Mouse (Mus musculus) left cerebral cortex, adult 11 months (tissue): Measurements from ENCODE around the gene Nsun7.
"Not testable (repeated sequence)": the region's sequence is repeated elsewhere in the genome, so short reads cannot be mapped to it uniquely, and the experiment has no call there.

Experiments
- DNase-seq: peaks from one replicate; pipeline ENCODE4 v3.0.0; 2022; ENCODE audit warnings: low spot score

Nsun7 gene

GRCm38 (mm10) chr5:66259756-66260448 is at the start of gene Nsun7:
Gene Nsun7, plus strand, starts transcription at chr5:66259897.
- peak; percentile 45 for DNase-seq

GRCm38 (mm10) chr5:66214395-66214935 is 45.2 kb upstream of the Nsun7 start:
- DNase-seq: no peak

GRCm38 (mm10) chr5:66215569-66216277 is 44.0 kb upstream of the Nsun7 start:
- no peak for DNase-seq

- no peak for DNase-seq
Observed at GRCm38 (mm10) chr5:66219692-66220091, 40.0 kb upstream of the Nsun7 start.

GRCm38 (mm10) chr5:66220620-66221019 is 39.1 kb upstream of the Nsun7 start:
- DNase-seq: no peak

- DNase-seq: no peak
Observed at GRCm38 (mm10) chr5:66222916-66223315, 36.8 kb upstream of the Nsun7 start.

- DNase-seq: no peak
Observed at GRCm38 (mm10) chr5:66226526-66226925, 33.2 kb upstream of the Nsun7 start.

- no peak for DNase-seq
Observed at GRCm38 (mm10) chr5:66231660-66232269, 27.9 kb upstream of the Nsun7 start.

- DNase-seq: no peak
Observed at GRCm38 (mm10) chr5:66232456-66232855, 27.2 kb upstream of the Nsun7 start.

GRCm38 (mm10) chr5:66241894-66242293 is 17.8 kb upstream of the Nsun7 start:
- DNase-seq: no peak

- DNase-seq: no peak
Observed at GRCm38 (mm10) chr5:66243467-66243866, 16.2 kb upstream of the Nsun7 start.

GRCm38 (mm10) chr5:66244043-66244660 is 15.5 kb upstream of the Nsun7 start:
- DNase-seq: no peak

GRCm38 (mm10) chr5:66245958-66246497 is 13.7 kb upstream of the Nsun7 start:
- no peak for DNase-seq

GRCm38 (mm10) chr5:66253219-66253618 is 6.5 kb upstream of the Nsun7 start:
- DNase-seq: no peak

GRCm38 (mm10) chr5:66255044-66255443 is 4.7 kb upstream of the Nsun7 start:
- DNase-seq: no peak

- DNase-seq: no peak
Observed at GRCm38 (mm10) chr5:66259000-66259399, 697 bp upstream of the Nsun7 start.

- not testable (repeated sequence) for DNase-seq
Observed at GRCm38 (mm10) chr5:66259431-66259755, 304 bp upstream of the Nsun7 start.

GRCm38 (mm10) chr5:66262475-66262874 is 2.8 kb downstream of the Nsun7 start:
- DNase-seq: no peak

GRCm38 (mm10) chr5:66263398-66263797 is 3.7 kb downstream of the Nsun7 start:
- DNase-seq: no peak

GRCm38 (mm10) chr5:66269616-66270015 is 9.9 kb downstream of the Nsun7 start:
- DNase-seq: no peak

- DNase-seq: no peak
Observed at GRCm38 (mm10) chr5:66271141-66271540, 11.4 kb downstream of the Nsun7 start.

- DNase-seq: no peak
Observed at GRCm38 (mm10) chr5:66274417-66274816, 14.7 kb downstream of the Nsun7 start.
